ENCODE assay signal across 27 mouse cellular contexts in genomic region chr2:28665818-28666217, GRCm38 (mm10). TPM values are rescaled to one million over a fixed set of nuclear protein-coding genes. Genes with fewer than 3 reads are reported as not detected.
"Had no signal": no experiment of that assay in that cellular context is flagged by ENCODE, and none has a peak within 500 bp of the region (broad histone marks: within the 10 kb centered on the region; RNA-seq: fewer than 3 reads in every experiment).

No protein-coding gene starts in this region.

- H3K9me3 ChIP-seq: heart, embryonic 10.5 days; heart, embryonic 12.5 days; hindbrain, embryonic 10.5 days; hindbrain, embryonic 12.5 days; intestine, embryonic 15.5 days; kidney, embryonic 15.5 days; limb, embryonic 15.5 days; liver, embryonic 13.5 days; liver, embryonic 15.5 days had no signal

- H3K27ac ChIP-seq: gastrocnemius, adult 2 months; heart, embryonic 10.5 days; hindbrain, embryonic 10.5 days; hindbrain, embryonic 12.5 days; hindbrain, embryonic 14.5 days; intestine, embryonic 15.5 days; kidney, embryonic 15.5 days; layer of hippocampus, adult 2 months; left cerebral cortex, adult 2 months; limb, embryonic 15.5 days; liver, embryonic 13.5 days; liver, embryonic 15.5 days had no signal

- H3K4me1 ChIP-seq: heart, embryonic 10.5 days; heart, embryonic 12.5 days; hindbrain, embryonic 10.5 days; hindbrain, embryonic 12.5 days; intestine, embryonic 15.5 days; kidney, embryonic 15.5 days; limb, embryonic 15.5 days had no signal

- H3K4me2 ChIP-seq: heart, embryonic 12.5 days; hindbrain, embryonic 12.5 days; hindbrain, embryonic 14.5 days; intestine, embryonic 15.5 days; kidney, embryonic 15.5 days; limb, embryonic 15.5 days; liver, embryonic 13.5 days; liver, embryonic 15.5 days had no signal

- H3K9ac ChIP-seq: heart, embryonic 12.5 days; hindbrain, embryonic 12.5 days; hindbrain, embryonic 14.5 days; intestine, embryonic 15.5 days; kidney, embryonic 15.5 days; limb, embryonic 15.5 days; liver, embryonic 13.5 days; liver, embryonic 15.5 days had no signal

- H3K4me3 ChIP-seq: gastrocnemius, adult 2 months; heart, embryonic 10.5 days; heart, embryonic 12.5 days; hindbrain, embryonic 10.5 days; hindbrain, embryonic 12.5 days; intestine, embryonic 15.5 days; kidney, embryonic 15.5 days; layer of hippocampus, adult 2 months; left cerebral cortex, adult 2 months; limb, embryonic 15.5 days; liver, embryonic 13.5 days; liver, embryonic 15.5 days had no signal

- DNase-seq: gastrocnemius, adult 2 months; gastrocnemius, postnatal 10 days; gastrocnemius, postnatal 25 days; heart, adult 18-20 months; heart, postnatal 10 days; heart, postnatal 4 days; kidney, adult 2 months; kidney, adult 9 months; kidney, postnatal 10 days; kidney, postnatal 4 days; liver, embryonic 13.5 days had no signal

- ATAC-seq: hindbrain, embryonic 16.5 days; inflammation-experienced regulatory T-cells, adult 6 months; intestine, embryonic 15.5 days; intestine, postnatal 0 days had no signal

- H3K27me3 ChIP-seq: heart, embryonic 12.5 days; hindbrain, embryonic 12.5 days; intestine, embryonic 15.5 days; kidney, embryonic 15.5 days; limb, embryonic 15.5 days; liver, embryonic 13.5 days; liver, embryonic 15.5 days had no signal

RNA-seq across cellular contexts. Expression of gene Ak8, which starts 34.1 kb away (rescaled TPM):
- polyA plus RNA-seq: inflammation-experienced regulatory T-cells, adult 6 months; intestine, postnatal 0 days had no signal

RNA-seq across cellular contexts. Expression of gene Gfi1b, which starts 44.0 kb away (rescaled TPM):
- polyA plus RNA-seq: frontal cortex, adult 2 months; hindbrain, embryonic 14.5 days; hindbrain, embryonic 16.5 days; inflammation-experienced regulatory T-cells, adult 6 months; intestine, postnatal 0 days; liver, adult 2 months had no signal
